Mouse (Mus musculus) right cerebral cortex, postnatal 10 days (tissue): ENCODE data around the gene Mpeg1.

Source experiments
- DNase-seq, 2 experiments: peaks; one replicate each; pipeline ENCODE4 v3.0.0; 2021; ENCODE audit warnings: low spot score in 2 of 2

Gene Mpeg1

DNA sequence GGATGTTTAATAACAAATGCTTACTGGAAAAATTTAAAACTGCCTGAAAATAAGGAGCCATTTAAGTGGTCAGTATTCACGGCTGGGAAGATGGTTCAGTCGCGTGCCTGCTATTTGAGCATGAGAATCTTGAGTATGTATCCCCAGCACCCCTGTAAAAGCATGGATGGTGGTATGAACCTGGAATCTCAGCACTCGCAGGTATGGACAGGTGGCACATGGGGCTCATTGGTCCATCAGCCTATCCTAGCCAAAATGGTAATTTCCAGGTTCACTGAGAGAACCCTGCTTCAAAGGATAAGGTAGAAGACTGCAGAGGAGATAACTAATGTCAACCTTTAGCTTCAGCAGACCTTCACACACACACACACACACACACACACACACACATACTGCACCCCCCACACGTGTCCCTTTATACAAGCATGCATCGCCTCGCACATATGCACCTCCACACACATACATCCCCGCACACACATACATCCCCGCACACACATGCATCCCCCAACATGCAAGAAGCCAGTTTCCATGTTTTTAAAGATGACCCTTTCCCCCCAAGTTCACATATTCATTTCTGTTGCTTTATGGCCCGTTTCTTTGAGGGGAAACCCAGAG is 5.1 kb downstream of the Mpeg1 start:
- peak in 1 of 2 experiments; percentile 24 for DNase-seq

DNA sequence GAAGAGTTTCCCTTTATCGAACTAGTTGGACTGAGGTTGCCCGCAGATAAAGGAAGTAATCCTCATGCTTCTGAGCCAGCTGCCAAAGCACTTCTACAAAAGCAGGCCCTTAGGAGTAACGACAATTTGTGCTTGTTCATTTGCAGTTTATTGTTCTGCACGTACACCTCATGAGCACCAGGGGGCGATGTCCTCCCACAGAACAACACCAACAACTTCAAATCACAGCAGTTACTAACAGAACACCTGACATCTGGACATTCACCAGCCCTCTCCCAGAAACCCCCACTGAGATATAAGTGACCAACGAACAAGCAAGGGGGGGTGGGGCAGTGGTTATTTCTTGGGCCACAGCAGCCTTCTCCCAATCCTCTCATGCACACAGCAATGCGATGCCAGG is 5.6 kb downstream of the Mpeg1 start:
- DNase-seq: peak; percentile 73 to 76

DNA sequence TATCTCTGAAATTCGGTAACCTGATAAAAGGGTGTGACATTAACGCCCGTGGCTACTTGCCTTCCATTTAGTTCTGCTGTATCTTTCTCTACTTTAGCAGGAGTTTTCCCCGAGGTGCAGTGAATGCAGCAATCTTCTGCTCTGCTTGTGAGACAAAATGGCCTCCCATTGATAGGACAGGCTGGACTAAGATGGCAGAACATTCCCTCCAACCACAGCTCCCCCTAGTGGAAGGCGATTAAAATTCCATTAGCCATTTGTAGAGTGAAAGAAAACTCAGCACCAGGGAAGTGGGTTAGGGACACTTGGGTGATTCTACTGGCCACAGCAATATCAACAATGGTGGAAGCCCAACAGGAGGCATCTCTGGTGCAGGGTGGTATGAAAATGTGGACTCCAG is 6.9 kb downstream of the Mpeg1 start:
- DNase-seq: peak; percentile 31 to 54

DNA sequence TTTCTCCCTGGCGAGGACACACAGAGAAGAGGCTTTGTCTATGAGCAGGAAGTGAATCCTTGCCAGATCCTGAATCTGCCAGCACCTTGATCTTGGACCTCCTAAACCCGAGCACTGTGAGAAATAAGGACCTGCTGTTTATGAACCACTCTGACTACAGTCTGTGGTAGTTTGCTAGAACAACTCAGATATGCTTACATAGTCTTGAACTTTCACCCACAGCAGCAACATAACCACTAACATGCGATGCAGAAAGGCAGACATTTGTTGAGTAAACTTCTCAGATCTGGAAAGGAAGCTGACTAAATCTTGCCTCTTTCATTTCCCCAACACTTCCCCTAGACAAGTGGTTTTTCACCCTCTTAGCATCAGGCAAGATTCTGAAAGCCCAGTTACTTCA is 11.3 kb downstream of the Mpeg1 start:
- DNase-seq: no peak

DNA sequence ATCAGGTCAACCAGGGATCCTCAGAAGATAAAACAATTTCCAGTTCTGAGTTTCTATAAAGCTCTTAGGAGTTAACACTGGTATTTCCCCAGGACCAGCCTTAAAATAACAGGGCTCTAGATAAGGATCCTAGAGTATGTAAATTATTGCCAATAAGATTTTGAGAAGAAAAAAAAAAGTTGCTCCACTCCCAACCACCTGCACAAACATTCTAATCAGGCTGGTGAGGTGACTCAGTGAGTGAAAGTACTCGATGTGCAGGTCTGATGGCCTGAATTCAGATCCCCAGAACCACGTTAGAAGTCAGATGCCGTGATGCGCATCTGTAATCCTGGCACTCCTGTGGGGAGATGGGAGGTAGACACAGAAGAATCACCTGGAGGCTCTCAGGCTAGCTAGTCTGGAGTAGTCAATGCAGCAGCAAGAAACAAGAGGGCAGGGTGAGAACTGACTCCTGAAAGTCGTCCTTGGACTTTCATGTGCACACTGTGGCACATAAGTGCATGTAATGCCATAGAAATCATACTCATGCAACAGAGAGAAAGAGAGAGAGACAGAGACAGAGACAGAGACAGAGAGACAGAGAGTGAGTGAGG is 11.9 kb downstream of the Mpeg1 start:
- no peak for DNase-seq

DNA sequence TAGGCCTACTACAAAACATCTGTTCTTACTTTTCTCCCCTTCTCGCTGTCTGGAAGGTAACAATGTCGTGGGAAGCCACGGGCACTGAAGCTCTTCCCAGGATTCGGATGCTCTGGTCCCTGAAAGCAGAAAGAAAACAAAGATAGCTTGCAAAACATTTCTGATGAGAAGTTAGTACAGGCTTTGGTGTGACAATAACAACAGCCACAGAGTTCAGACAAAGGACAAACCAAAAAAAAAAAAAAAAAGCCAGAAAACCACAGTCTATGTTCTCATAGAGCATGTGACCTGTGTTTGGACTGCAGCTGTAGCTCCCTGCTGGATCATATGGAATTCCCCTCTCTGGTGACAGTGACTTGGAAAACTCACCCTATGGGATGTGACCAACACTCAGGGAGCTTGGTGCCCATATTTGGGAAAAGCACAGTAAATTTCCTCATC is 12.6 kb downstream of the Mpeg1 start:
- no peak for DNase-seq

DNA sequence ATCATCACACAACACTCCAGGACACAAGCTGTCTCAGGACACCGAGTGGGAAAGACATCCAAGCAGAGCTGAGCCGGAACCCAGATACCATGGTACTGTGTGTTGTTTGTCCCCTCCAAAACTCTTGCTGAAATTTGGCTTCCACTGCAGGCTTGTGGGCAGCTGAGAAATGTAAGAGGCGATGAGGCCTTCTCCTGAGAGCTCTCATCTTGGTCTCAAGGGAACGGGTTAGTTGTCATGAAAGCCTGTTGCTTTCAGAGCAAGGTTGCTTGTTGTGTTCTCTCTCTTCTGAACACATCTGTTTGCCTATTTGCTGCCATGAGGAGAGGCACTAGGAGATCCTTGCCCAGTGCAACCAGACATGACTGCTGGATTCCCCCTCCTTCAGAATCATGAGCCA is 13.4 kb downstream of the Mpeg1 start:
- no peak for DNase-seq

DNA sequence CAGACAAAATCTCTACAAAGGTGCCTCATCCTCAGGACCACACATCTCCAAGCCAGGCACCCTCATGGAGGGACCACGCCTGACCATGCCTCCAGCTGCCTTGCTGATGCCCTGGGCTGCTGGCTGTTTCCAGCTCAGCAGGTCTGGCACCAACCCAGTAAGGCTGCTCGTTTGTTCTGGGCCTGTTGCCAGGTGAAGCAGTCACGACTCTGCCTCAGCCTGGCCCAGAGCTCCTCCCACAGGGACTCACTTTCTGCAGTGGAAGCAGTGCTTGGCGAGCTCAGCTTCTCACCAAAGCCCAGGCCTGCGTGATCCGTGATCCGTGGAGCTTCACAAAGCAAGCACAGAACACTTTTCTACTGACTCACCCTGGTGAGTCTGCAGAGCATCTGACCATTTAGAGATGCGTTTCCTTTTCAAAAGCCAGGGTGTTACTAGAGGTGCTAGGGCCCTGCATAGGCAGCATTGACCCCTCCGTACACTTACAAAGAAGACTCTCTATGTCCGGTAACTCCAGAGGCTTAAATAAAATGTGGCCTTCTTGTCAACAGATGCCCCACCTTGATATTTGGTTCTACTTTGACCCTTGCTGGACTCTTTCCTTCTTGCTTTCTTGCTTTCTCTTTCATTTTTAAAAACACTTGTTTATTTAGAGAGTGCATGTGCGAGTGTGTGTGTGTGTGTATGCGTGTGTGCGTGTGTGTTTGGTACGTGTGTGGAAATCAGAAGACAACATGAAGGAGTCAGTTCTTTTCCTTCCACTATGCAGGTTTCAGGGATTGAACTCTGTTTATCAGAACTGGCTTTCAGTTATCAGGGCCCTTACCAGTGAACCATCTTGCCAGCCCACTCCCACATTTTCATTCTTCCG is 15.0 kb downstream of the Mpeg1 start:
- DNase-seq: peak; percentile 94 to 95

DNA sequence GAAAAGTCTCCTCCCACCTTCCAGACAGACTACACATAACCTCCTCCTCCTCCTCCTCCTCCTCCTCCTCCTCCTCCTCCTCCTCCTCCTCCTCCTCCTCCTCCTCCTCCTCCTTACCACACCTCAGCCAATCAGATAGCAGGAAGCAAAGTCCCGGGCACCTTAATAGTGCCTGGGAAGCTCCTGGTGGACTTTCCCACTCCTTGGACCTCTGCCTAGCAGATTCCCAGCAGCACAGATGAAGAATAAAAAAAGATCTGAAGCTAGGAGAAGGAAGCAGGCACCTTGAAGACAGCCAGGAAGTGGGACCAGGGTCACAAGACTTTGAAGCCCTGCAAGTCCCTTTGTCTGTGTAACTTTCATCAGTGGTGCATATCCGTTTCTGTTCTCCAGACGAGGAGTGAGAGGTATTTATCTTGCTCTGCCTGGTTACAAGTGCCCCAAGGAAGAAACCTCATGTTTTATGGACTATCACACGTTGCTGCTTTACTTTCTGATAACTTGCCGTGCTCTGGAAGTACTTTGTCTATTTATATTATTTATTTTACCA is 16.2 kb downstream of the Mpeg1 start:
- no peak for DNase-seq

DNA sequence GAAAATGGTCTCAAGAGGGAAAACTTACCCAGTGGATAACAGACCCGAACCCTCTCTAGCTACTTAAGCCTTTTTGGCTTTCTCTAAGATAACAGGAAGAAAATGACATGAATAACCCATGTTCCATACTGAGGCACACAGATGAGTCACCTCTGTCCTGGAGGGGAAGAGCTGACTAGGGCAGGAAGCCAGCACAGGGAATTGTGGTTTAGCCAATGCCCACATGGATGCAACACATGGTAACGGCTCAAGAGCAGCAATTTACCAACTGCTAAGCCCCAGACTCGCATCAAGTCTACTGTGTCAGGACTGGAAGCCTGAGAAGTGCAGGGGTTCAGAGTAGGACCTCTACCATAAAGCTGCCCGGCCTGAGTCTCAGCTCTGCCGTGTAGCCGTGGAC is 17.8 kb downstream of the Mpeg1 start:
- DNase-seq: no peak

DNA sequence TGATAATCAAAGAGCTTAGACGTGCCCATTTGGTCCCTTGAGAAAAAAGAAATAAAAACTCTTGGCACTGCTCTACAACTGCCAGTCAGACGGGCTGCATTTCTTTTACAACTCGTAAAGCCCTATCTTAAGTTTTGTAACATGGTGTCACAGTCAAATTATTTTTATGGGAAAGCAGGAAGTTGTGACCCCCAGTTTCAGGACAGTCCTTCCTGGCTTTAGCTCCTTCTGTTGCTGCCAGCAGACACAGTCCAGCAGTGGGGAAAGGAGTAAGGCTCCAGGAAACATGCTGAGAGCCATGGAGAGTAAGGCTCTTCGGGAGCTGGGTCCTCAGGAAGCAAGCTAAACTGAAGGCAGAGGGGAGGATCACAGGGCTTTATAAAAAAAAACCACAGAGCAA is 23.2 kb downstream of the Mpeg1 start:
- DNase-seq: no peak

DNA sequence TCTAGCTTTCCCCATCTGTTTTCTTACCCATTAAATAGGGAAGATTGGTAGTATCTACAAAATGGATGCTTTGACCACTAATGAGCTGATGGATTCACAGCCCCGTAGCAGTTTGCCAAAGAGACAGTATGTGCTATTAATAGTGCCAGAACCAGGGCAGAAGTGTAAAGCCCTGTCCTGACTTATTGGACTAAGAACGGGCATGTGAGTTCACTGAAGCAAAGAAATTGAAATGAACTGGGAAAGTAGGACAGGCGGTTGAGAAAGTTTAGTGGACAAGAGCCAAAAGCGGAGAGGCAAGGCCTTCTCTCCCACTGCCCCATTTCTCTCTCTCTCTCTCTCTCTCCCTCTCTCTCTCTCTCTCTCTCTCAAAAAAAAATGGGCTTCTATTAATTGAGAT is 23.6 kb downstream of the Mpeg1 start:
- DNase-seq: peak in 1 of 2 experiments; percentile 45

DNA sequence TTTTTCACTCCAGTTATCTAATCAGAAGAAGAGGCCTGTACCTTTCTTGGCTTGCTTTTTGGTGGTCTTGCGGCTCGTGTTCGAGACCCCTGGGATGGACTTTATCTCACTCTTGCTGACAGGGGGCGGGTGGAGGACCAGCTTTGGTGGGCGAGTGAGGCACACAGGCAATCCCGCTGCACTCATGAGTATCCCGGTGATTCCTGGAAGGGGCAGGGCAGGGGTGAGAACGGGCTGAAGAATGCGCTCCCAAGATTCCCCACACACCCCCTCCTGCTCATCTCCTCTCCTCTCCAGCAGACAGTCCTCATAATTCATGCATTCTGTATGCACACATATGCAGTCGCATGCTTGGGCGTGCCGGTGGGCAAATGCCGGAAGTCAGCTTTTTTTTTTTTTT is 24.6 kb downstream of the Mpeg1 start:
- no peak for DNase-seq

DNA sequence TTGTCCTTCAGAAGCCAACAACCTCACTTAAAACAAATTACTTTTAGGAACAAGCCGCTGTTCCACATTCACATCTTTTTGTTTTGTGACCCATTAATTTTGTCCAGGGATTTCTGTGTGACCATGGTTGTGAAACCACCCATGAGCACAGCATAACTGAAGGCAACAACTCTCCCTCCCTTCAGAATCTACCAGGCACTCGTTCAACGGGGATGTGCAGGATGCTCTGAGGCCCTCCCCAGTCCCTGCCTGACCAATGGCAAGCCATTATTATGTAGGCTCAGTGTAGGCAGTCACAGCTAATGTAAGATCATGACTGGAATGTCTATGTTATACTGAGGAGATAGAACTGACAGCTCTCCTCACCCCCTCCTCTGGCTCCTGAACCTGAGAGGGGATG is 25.1 kb downstream of the Mpeg1 start:
- no peak for DNase-seq

DNA sequence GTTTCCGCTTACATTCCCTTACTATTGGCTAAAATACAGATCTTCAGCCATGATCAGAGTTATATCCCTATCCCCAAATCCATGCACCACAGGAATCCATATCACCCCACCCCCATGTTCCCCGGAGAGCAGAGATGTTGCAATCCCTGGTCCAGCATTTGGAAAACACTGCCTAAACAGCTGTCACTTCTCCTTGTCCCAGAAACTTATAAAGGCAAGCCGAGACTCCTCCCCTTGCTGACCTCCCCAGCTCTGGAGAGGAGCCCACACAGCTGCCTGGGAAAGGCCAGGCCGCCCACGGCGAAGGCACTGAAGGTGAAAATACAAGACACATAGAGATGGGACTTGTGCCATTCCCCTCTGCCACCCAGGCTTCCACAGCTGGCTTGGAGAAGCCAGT is 26.3 kb downstream of the Mpeg1 start:
- DNase-seq: peak; percentile 53 to 56

DNA sequence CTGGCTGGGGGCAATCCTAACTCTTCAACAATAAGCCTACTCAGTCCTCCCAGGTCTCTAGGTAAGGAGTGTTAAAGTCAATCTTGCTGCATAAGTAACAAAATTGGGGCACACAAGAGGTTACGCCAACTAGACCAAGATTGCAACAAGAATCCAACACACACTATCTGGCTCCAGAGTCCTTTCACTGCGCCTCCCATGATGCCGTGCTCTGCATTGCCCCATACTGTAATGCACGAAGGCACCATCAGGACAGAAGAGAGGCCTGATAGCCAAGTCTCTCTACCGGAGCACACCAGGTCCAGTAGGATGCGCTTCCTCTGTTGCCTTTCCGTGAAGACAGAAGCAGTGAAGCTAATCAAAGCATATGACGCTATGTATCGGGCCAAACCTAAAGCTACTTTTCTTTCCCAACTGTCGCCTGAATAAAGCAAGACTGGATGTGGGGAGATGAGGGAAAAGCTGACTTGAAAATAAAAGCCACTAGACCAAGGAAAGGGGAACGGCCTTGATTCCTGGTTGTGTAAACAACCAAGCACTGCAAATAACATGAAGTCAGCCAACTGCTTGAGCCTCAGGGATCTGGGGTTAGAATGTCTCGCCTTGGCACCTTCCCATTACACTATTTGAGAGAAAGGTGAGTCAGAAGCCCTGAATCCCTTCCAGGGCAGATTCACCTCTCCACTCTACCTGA is 27.1 kb downstream of the Mpeg1 start:
- no peak for DNase-seq

DNA sequence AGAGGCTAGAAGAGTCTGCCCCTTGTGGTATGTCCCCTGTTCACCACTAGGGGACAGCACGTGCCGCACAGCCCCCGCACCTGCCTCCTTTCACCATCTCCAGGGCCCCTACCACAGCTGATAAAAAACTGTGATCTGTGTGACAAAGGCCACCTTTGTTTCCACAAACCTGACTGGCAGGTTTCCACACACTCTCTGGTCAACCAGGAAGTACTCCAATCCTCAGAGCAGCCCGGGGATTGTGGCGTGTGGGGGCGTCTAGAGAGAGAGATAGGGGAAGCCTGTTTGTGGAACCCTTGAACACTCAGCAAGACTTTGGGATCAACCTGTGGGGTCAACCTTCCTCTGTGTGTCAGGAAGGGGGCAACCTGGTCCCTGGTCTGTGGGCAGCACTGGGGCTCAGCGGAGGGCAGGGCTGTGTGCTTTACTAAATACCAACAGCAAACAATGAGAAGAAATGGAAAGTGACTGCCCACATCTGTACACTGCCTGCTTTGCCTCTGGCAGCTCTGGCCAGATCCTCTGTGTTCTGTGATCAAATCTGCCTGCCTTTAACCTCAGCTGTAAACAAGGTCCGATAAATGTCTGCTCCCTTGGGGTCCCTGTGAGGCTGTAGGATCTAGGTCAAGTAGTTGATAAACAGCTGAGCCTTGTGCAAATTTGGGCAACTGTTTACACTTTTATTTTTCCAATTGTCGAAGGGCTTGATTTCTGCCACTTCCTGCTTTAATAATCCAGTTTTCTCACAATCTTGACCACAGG is 27.8 kb downstream of the Mpeg1 start:
- peak in 1 of 2 experiments; percentile 39 for DNase-seq

DNA sequence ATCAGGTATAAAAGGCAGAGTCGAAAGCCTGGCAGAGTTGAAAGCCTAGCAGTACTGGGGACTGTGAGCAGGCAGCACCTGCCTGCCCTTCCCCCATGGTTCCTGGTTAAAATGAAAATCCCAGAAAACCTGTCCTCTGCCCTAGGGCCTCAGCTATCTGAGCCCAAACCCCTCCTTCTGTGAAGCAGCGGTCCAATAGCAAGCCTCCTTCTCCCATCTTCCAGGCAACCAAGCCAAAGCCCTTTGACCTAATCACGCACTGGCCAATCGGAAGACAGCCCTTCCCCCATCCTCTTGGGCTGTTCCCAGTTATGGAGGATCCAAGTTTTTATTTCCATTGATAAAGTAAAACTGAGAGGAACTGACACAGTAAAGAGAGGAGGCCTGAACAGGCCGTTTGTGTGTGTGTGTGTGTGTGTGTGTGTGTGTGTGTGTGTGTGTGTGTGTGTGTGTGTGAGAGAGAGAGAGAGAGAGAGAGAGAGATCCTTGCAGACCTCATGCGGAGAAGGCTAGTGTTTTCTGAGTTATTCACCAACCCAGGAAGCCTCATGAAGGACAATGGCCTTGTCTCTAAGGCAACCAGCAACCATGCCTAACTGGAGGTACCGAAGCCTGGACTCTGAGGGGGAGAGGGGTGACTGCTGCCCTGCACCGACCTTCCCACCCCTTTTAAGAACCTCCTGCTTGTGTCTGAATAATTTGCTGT is 28.5 kb downstream of the Mpeg1 start:
- DNase-seq: no peak

DNA sequence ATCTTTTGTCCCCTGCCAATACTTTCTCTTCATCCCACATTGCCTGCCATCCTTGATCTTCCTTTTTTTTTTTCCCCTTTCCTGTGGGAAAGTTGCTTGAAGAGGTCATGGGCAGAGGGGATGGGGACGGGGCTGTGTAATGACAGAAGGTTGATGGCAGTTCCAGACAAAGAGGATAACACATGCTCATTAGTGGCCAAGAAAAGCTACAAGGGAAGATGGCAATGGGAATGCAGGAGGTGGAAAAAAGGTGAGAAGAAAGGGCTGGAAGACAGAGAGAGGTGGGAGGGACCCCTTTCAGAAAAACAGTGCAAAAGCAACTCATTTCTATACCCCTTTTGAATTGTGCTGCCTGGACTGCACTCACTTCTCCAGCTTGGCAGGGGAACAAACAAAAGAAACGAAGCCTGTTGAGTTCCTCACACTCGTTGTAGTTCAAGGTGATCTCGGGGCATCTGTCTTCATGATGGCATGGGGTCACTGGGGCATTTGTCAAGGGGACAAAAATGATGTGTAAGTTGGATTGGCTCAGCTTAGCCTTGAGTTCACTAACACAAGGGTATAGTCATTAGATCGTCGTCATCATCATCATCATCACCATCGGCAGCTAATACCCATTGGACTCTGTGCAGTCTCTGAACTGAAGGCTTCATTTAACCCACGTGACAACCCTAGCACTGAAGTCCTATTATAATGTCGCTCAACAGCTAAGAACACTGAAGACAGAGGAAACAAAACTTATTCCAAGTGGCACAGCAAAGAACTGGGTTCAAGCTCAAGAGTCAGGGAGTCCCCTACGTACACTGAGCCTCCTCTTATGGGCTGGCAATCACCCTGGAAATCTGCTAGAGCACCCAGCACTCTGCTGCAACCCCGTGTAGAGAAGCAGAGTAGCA is 29.3 kb downstream of the Mpeg1 start:
- no peak for DNase-seq

DNA sequence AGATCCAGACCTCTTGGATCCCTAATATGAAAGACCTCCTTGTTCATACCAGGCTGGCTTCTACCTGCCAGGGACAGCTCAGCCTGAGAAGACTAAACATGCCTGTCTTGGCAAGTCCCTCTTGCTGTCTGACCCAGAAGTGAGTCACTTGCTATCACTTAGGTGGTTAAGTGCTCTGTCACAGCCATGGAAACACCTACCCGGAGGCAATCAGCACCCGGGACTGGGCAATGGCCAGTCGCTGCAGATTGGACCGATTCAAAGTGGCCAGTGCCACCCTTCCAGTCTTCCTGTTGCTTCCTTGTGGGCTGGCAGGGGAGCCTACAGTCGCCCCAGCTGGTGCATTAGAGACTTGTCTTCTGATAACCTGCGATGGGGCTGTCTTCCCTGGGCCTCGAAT is 31.1 kb downstream of the Mpeg1 start:
- DNase-seq: peak in 1 of 2 experiments; percentile 21
